Mouse (Mus musculus): ENCODE data around the gene H3f3b. TPM values are rescaled to one million over a fixed set of nuclear protein-coding genes. Genes with fewer than 3 reads are reported as not detected.

The H3f3b gene
- polyA plus RNA-seq, 1 experiment from 2014 or later: 2,293 TPM

- peaks cover under 1% of the 10 kb centered on the region; the same call in 1 of the 2 replicates for H3K4me1 ChIP-seq
- 0 out of 2 replicates have a peak, but pooled peaks cover 2% of the 10 kb centered on the region for H3K27me3 ChIP-seq
- no peaks in the 10 kb centered on the region for H3K9me3 ChIP-seq
- no peak overlapping the region for H3K4me2 ChIP-seq (replicated peaks)
- H3K27ac ChIP-seq: no peak overlapping the region
- H3K36me3 ChIP-seq: no peaks in the 10 kb centered on the region
- 93% methylated on average over 3 of the region's 3 CpGs for whole genome bisulfite sequencing
- H3K9ac ChIP-seq: no peak overlapping the region
- no peak for ATAC-seq (ENCODE audit: insufficient number of reproducible peaks, insufficient read depth, low FRiP score, low TSS enrichment)
- H3K4me3 ChIP-seq: no peak overlapping the region
These were observed 32.5 kb downstream of the H3f3b start for GRCm38 (mm10) chr11:115995256-115995655.

GRCm38 (mm10) chr11:115992098-115992497 lies 35.7 kb downstream of the H3f3b start:
- no peak overlapping the region for H3K4me2 ChIP-seq (replicated peaks)
- H3K27ac ChIP-seq: no peak overlapping the region
- WGBS: 44% methylated on average over 4 of the region's 4 CpGs
- no peaks in the 10 kb centered on the region for H3K4me1 ChIP-seq
- no peak for ATAC-seq (ENCODE audit: insufficient number of reproducible peaks, insufficient read depth, low FRiP score, low TSS enrichment)
- no peak overlapping the region for H3K9ac ChIP-seq
- H3K36me3 ChIP-seq: no peaks in the 10 kb centered on the region
- H3K27me3 ChIP-seq: 0 out of 2 replicates have a peak, but pooled peaks cover 5% of the 10 kb centered on the region
- no peak overlapping the region for H3K4me3 ChIP-seq
- H3K9me3 ChIP-seq: no peaks in the 10 kb centered on the region

- H3K4me2 ChIP-seq (replicated peaks): peak overlapping the region; percentile 21
- no peaks in the 10 kb centered on the region for H3K36me3 ChIP-seq
- no peaks in the 10 kb centered on the region for H3K9me3 ChIP-seq
- H3K9ac ChIP-seq: no peak overlapping the region
- no peaks in the 10 kb centered on the region for H3K4me1 ChIP-seq
- 0 out of 2 replicates have a peak, but pooled peaks cover 5% of the 10 kb centered on the region for H3K27me3 ChIP-seq
- H3K4me3 ChIP-seq: peak overlapping the region; percentile 7; the same call in 1 of the 2 replicates
- WGBS: 32% methylated on average over 15 of the region's 15 CpGs
- no peak overlapping the region for H3K27ac ChIP-seq
- no peak for ATAC-seq (ENCODE audit: insufficient number of reproducible peaks, insufficient read depth, low FRiP score, low TSS enrichment)
These were observed 38.1 kb downstream of the H3f3b start for GRCm38 (mm10) chr11:115989686-115990085.

- H3K4me2 ChIP-seq (replicated peaks): no peak overlapping the region
- H3K27ac ChIP-seq: no peak overlapping the region
- H3K9ac ChIP-seq: no peak overlapping the region
- H3K4me3 ChIP-seq: no peak overlapping the region
- H3K36me3 ChIP-seq: no peaks in the 10 kb centered on the region
- no peak for ATAC-seq (ENCODE audit: insufficient number of reproducible peaks, insufficient read depth, low FRiP score, low TSS enrichment)
- 87% methylated on average over 8 of the region's 8 CpGs for WGBS
- no peaks in the 10 kb centered on the region for H3K4me1 ChIP-seq
- H3K27me3 ChIP-seq: 0 out of 2 replicates have a peak, but pooled peaks cover 6% of the 10 kb centered on the region
- no peaks in the 10 kb centered on the region for H3K9me3 ChIP-seq
These were observed 44.5 kb downstream of the H3f3b start for GRCm38 (mm10) chr11:115983291-115983690.

DNA sequence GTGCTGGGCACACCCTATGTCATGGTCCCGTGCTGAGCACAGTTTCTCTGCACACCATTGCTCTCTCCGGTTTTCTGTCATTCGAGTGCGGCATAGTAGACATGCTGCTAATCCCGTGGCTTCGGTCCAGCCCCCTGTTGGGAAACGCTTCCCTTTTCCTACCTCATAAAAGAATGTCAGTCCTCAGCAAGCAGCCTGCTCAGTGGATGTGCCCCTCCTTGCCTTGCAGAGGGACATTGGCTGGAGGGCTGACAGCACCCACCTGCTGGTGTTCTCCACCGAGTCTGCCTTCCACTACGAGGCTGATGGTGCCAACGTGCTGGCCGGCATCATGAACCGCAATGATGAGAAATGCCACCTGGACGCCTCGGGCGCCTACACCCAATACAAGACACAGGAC lies 45.3 kb downstream of the H3f3b start:
- 88% methylated on average over 15 of the region's 15 CpGs for WGBS
- Histone ChIP-seq H3K4me3 (no peak overlapping the region), H3K36me3 (no peaks in the 10 kb centered on the region), H3K4me1 (no peaks in the 10 kb centered on the region), H3K9me3 (no peaks in the 10 kb centered on the region), H3K4me2 (replicated peaks) (no peak overlapping the region), H3K27ac (no peak overlapping the region), H3K27me3 (peaks cover 10% of the 10 kb centered on the region; the same call in 1 of the 2 replicates), H3K9ac (no peak overlapping the region)
- ATAC-seq (ENCODE audit: insufficient number of reproducible peaks, insufficient read depth, low FRiP score, low TSS enrichment): no peak

- H3K9me3 ChIP-seq: no peaks in the 10 kb centered on the region
- peak overlapping the region; percentile 40 for H3K4me3 ChIP-seq
- 0 out of 2 replicates have a peak overlapping the region, but pooled peaks have one; percentile 42 for H3K9ac ChIP-seq
- H3K27me3 ChIP-seq: peaks cover 52% of the 10 kb centered on the region
- H3K36me3 ChIP-seq: no peaks in the 10 kb centered on the region
- H3K4me2 ChIP-seq (replicated peaks): peak overlapping the region; percentile 63; the same call in 1 of the 2 replicates
- H3K27ac ChIP-seq: no peak overlapping the region
- WGBS: 31% methylated on average over 12 of the region's 12 CpGs
- peaks cover 6% of the 10 kb centered on the region; the same call in 1 of the 2 replicates for H3K4me1 ChIP-seq
- ATAC-seq (ENCODE audit: insufficient number of reproducible peaks, insufficient read depth, low FRiP score, low TSS enrichment): no peak
These were observed 52.2 kb downstream of the H3f3b start for GRCm38 (mm10) chr11:115975544-115975943.

DNA sequence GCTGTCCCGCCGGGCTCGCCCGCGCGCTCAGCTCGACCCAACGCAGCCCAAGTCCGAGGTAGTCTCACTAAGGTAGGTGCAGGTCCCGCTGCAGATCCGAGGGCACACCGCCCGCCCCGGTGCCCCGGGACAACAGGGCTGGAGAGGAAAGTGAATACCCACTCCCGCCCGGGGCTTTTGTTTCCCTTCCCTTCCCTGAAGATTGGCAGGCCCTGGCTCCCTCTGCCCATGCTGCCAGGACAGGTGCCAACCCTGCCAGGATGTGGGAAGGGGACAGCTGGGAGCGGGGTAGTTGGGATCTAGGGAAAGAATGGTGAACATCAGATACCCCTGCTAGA lies 52.7 kb downstream of the H3f3b start:
- H3K9me3 ChIP-seq: no peaks in the 10 kb centered on the region
- H3K27ac ChIP-seq: no peak overlapping the region
- 3% methylated on average over 18 of the region's 18 CpGs for WGBS
- H3K4me2 ChIP-seq (replicated peaks): peak overlapping the region; percentile 63
- ATAC-seq (ENCODE audit: insufficient number of reproducible peaks, insufficient read depth, low FRiP score, low TSS enrichment): no peak
- H3K4me1 ChIP-seq: peaks cover 7% of the 10 kb centered on the region; the same call in 1 of the 2 replicates
- no peaks in the 10 kb centered on the region for H3K36me3 ChIP-seq
- peak overlapping the region; percentile 42 for H3K9ac ChIP-seq
- H3K4me3 ChIP-seq: peak overlapping the region; percentile 40
- peaks cover 52% of the 10 kb centered on the region for H3K27me3 ChIP-seq

GRCm38 (mm10) chr11:115974309-115975082 lies 53.3 kb downstream of the H3f3b start, which contains the start of gene Itgb4:
Gene Itgb4 (plus strand): TSS chr11:115974709.
- no peak for ATAC-seq (ENCODE audit: insufficient number of reproducible peaks, insufficient read depth, low FRiP score, low TSS enrichment)
- H3K36me3 ChIP-seq: no peaks in the 10 kb centered on the region
- no peak within 1 kb of the TSS for H3K27ac ChIP-seq
- no peaks in the 10 kb centered on the region for H3K9me3 ChIP-seq
- peaks cover 52% of the 10 kb centered on the region for H3K27me3 ChIP-seq
- H3K4me3 ChIP-seq: peak within 1 kb of the TSS; percentile 40
- WGBS: 8% methylated on average over 57 of the region's 58 CpGs
- peaks cover 12% of the 10 kb centered on the region; the same call in 1 of the 2 replicates for H3K4me1 ChIP-seq
- H3K9ac ChIP-seq: peak within 1 kb of the TSS; percentile 42
- peak within 1 kb of the TSS; percentile 63 for H3K4me2 ChIP-seq (replicated peaks)

Other genes starting within 250 kb of the H3f3b start
- 17.5 TPM in 2 replicates for gene Caskin2, start 214.3 kb downstream of the H3f3b start, polyA plus RNA-seq (2016; fragmentation: Nextera tagmentation; extraction: Ambion mirVana)
- 36.3 and 36.7 TPM in 2 replicates for gene Tsen54, start 213.2 kb downstream of the H3f3b start, polyA plus RNA-seq (2016; fragmentation: Nextera tagmentation; extraction: Ambion mirVana)
- gene Llgl2, start 203.9 kb downstream of the H3f3b start, polyA plus RNA-seq (2016; fragmentation: Nextera tagmentation; extraction: Ambion mirVana): 7.6 and 8.8 TPM in 2 replicates
- gene Myo15b, start 169.6 kb downstream of the H3f3b start, polyA plus RNA-seq (2016; fragmentation: Nextera tagmentation; extraction: Ambion mirVana): 0.10 and 0.18 TPM in 2 replicates
- gene Smim5, start 128.0 kb downstream of the H3f3b start, polyA plus RNA-seq (2016; fragmentation: Nextera tagmentation; extraction: Ambion mirVana): 1.8 and 2.4 TPM in 2 replicates
- gene Smim6, start 115.9 kb downstream of the H3f3b start, polyA plus RNA-seq (2016; fragmentation: Nextera tagmentation; extraction: Ambion mirVana): 1.00 and 1.7 TPM in 2 replicates
- gene Sap30bp, start 94.7 kb downstream of the H3f3b start, polyA plus RNA-seq (2016; fragmentation: Nextera tagmentation; extraction: Ambion mirVana): 46.9 and 47.0 TPM in 2 replicates
- gene Recql5, start 94.5 kb downstream of the H3f3b start, polyA plus RNA-seq (2016; fragmentation: Nextera tagmentation; extraction: Ambion mirVana): 26.3 and 28.7 TPM in 2 replicates
- 4.1 and 4.2 TPM in 2 replicates for gene Itgb4, start 53.3 kb downstream of the H3f3b start, polyA plus RNA-seq (2016; fragmentation: Nextera tagmentation; extraction: Ambion mirVana)
- 165 and 169 TPM in 2 replicates for gene Galk1, start 15.2 kb downstream of the H3f3b start, polyA plus RNA-seq (2016; fragmentation: Nextera tagmentation; extraction: Ambion mirVana)
- gene Unk, start 2.4 kb upstream of the H3f3b start, polyA plus RNA-seq (2016; fragmentation: Nextera tagmentation; extraction: Ambion mirVana): 43.6 and 44.1 TPM in 2 replicates
- gene Unc13d, start 50.0 kb upstream of the H3f3b start, polyA plus RNA-seq (2016; fragmentation: Nextera tagmentation; extraction: Ambion mirVana): 1.3 and 1.8 TPM in 2 replicates
- gene Wbp2, start 59.0 kb upstream of the H3f3b start, polyA plus RNA-seq (2016; fragmentation: Nextera tagmentation; extraction: Ambion mirVana): 44.9 and 48.3 TPM in 2 replicates
- gene Trim47, start 99.2 kb upstream of the H3f3b start, polyA plus RNA-seq (2016; fragmentation: Nextera tagmentation; extraction: Ambion mirVana): 6.9 and 9.1 TPM in 2 replicates
- 2.3 and 2.6 TPM in 2 replicates for gene Trim65, start 103.2 kb upstream of the H3f3b start, polyA plus RNA-seq (2016; fragmentation: Nextera tagmentation; extraction: Ambion mirVana)
- 83.7 and 89.2 TPM in 2 replicates for gene Mrpl38, start 110.9 kb upstream of the H3f3b start, polyA plus RNA-seq (2016; fragmentation: Nextera tagmentation; extraction: Ambion mirVana)
- 61.2 and 61.3 TPM in 2 replicates for gene Fbf1, start 140.2 kb upstream of the H3f3b start, polyA plus RNA-seq (2016; fragmentation: Nextera tagmentation; extraction: Ambion mirVana)
- gene Ten1, start 170.9 kb upstream of the H3f3b start, polyA plus RNA-seq (2016; fragmentation: Nextera tagmentation; extraction: Ambion mirVana): 66.5 and 71.9 TPM in 2 replicates
- 25.8 and 26.4 TPM in 2 replicates for gene Acox1, start 171.1 kb upstream of the H3f3b start, polyA plus RNA-seq (2016; fragmentation: Nextera tagmentation; extraction: Ambion mirVana)
- 2.9 and 3.1 TPM in 2 replicates for gene Evpl, start 210.1 kb upstream of the H3f3b start, polyA plus RNA-seq (2016; fragmentation: Nextera tagmentation; extraction: Ambion mirVana)
- 105 and 107 TPM in 2 replicates for gene Srp68, start 246.3 kb upstream of the H3f3b start, polyA plus RNA-seq (2016; fragmentation: Nextera tagmentation; extraction: Ambion mirVana)